Mouse (Mus musculus): ENCODE data around the gene Clip2. TPM values are rescaled to one million over a fixed set of nuclear protein-coding genes. Genes with fewer than 3 reads are reported as not detected.

Gene Clip2
- total RNA-seq, 2 experiments from 2014 or later = 24.7 to 29.6 TPM

DNA sequence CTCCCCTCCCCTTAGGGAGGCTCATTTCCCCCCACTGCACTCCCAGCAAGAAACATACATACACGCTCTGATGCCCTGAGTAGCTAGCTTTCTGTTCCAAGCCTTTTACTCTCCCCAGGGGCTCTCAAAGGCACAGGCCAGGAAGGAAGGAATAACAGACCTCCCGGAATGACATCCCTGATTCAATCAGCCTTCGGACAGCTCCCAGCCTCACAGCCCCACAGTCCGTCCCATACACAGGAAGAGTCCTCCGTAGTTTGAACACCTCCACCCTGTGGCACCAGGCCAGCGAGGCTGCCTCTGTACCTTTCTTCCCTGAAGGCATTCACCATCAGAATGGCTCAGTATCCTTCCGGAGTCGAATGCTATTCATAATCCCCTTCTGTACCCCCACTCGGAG is 23.7 kb downstream of the Clip2 start:
- no peak for DNase-seq (ENCODE audit: low spot score in 2 of 2)

GRCm38 (mm10) chr5:134525971-134526711 is 26.1 kb downstream of the Clip2 start:
- no peak for DNase-seq (ENCODE audit: low spot score in 2 of 2)

- no peak for DNase-seq (ENCODE audit: low spot score in 2 of 2)
Measured at GRCm38 (mm10) chr5:134523728-134524127, 28.5 kb downstream of the Clip2 start.

DNA sequence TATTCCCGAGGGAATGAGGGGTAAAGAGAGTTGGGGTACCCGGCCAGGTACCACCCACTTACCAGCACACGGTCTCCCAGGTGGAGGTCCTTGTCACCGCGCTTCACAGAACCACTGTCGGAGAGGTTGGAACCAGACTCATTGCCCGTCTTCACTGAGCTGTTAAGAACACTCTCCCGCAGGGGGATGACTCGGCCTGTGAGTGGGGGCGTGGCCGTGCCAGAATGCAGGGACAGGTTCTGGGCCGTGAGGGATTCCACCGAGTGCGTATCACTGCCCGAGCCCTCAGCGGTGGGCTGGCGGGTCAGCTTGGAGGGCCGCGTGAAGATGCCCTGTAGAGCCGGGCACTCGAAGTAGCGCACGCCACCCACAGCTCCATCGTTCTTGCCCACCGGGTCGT is 29.7 kb downstream of the Clip2 start:
- DNase-seq (ENCODE audit: low spot score in 2 of 2) = no peak

DNA sequence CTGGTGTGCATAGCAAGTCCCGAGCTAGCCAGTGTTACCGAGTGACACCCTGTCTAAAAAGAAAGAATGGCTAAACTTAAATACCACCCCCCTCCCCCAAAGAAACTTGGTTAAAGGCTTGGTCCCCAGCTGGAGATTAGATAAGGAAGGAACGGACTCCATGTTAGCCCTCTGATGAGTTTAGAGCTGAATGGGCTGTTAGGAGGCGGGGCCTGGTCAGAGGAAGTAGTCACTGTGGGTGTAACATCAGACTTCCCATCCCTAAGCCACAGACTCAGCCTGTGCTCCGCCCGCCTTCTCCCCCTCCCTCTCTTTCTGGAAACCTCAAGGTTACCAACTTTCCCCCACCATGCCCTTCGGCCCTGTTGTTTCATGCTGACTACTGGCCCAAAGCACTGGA is 30.4 kb downstream of the Clip2 start:
- DNase-seq (ENCODE audit: low spot score in 2 of 2) = no peak

DNA sequence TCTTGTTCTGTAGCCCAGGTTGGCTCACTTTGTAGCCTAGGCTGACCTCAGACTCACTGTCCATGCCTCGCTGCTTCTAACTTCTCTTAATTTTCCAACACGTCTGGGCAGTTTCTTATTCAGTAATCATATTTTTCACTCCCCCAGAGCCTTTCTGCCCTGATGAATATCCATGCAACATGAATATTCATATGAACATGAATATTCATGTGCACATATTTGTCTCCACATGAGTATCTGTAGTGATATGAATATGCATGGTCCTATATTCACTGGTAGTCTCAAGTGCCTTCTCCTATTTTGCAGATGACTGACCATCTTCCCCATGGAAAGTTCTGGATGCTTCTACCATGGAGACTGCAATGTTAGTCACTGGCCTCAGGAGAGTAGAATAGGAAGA is 31.1 kb downstream of the Clip2 start:
- DNase-seq (ENCODE audit: low spot score in 2 of 2) = no peak

DNA sequence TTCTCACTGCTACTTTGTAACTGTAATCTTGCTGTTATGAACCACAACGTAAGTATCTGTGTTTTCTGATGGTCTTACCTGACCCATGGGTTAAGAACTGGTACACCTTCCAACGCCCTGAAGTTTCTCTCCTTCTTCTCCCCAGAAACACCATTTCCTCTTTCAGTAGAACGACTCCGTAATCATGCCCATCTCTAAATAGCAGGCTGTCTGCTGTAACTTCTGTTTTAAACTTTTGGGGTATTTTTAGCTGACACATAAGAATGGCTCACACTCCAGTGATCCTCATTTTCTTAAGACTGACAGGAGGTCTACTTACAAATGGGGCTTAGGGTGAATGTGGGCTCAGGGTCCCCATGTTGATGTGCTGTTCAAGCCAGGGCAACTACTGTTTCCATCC is 32.1 kb downstream of the Clip2 start:
- no peak for DNase-seq (ENCODE audit: low spot score in 2 of 2)

GRCm38 (mm10) chr5:134519471-134519870 is 32.8 kb downstream of the Clip2 start:
- DNase-seq (ENCODE audit: low spot score in 2 of 2) = no peak

- DNase-seq (ENCODE audit: low spot score in 2 of 2) = no peak
Measured at GRCm38 (mm10) chr5:134512086-134512485, 40.1 kb downstream of the Clip2 start.

DNA sequence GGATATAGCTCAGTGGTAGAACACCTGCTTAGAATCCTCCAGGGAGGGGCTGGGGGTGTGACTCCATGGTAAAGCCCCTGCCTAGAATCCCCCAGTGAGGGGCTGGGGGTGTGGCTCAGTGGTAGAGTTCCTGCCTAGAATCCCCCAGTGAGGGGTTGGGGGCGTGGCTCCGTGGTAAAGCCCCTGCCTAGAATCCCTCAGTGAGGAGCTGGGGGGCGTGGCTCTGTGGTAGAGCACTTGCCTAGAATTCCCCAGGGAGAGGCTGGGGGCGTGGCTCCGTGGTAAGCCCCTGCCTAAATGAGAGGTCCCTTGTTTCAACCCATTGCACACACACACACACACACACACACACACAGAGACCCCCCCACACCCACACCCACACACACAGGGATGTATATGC is 42.0 kb downstream of the Clip2 start:
- DNase-seq (ENCODE audit: low spot score in 2 of 2) = no peak

GRCm38 (mm10) chr5:134508965-134509364 is 43.3 kb downstream of the Clip2 start:
- no peak for DNase-seq (ENCODE audit: low spot score in 2 of 2)

DNA sequence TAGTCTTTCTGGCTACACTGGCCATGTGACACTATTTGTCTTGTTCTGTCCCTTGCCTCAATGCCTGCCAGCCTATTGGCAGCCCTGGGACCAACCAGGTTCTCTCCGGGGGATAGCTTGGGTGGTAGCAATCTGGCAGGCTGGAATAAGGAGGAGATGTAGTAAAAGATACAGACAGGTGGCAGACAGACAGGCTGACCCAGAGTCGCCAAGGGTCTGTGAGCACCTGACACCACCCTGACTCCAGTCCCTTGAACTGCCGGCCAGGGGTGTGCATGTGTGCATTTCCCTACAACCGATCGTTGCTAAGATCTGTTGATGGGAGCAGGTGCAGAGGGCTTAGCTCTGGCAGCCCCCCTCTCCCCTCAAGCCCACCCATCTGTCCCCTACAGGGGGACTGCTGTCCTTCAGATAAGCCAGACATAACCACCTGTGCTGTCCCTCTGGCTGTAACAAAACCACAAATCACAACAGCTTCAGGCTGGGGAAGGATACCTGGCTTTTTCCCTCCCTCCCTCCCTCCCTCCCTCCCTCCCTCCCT is 44.3 kb downstream of the Clip2 start:
- DNase-seq (ENCODE audit: low spot score in 2 of 2) = no peak

GRCm38 (mm10) chr5:134507307-134507706 is 44.9 kb downstream of the Clip2 start:
- DNase-seq (ENCODE audit: low spot score in 2 of 2) = peak in 1 of 2 experiments; percentile 34

DNA sequence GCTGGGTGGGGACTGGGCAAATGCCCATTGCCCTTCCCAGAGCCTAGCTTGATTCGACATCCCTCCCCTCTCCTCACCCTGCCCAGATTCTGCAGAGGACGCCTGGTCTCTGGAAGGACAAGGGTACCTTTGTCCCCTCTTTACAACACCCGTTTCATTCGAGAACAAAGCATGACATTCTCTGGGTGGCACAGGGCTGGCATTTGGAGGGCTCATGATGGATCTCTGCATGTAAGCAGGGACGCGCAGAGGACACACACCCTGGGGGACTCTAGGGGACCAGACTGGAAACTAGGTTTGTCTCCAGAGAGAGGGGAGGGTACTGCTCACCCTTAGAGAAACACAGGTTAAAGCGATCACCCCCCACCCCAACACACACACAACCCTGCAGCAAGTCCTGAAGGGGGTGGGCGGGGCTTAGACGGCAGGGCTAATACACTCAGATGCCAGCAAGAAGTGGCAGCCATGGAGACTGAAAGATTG is 46.4 kb downstream of the Clip2 start:
- DNase-seq (ENCODE audit: low spot score in 2 of 2) = no peak

- no peak for DNase-seq (ENCODE audit: low spot score in 2 of 2)
Measured at GRCm38 (mm10) chr5:134502591-134502990, 49.6 kb downstream of the Clip2 start.

DNA sequence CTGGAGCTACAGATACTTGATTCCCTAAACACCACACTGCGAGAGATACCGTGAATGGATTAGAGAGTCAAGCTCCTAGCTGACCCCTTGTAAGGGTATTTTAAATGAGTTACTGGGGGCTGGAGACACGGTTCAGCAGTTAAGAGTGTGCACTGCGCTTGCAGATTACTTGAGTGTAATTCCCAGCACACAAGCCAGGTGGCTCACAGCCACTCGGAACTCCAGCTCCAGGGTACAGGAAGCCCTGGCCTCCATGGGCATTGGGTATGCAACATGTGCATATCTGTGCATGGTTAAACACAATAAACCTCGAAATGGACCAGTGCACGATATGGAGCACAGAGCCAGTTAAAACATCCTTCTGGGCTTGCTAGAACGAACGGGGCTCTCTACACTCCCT is 50.8 kb downstream of the Clip2 start:
- no peak for DNase-seq (ENCODE audit: low spot score in 2 of 2)

- DNase-seq (ENCODE audit: low spot score in 2 of 2) = no peak
Measured at GRCm38 (mm10) chr5:134500681-134501080, 51.6 kb downstream of the Clip2 start.

GRCm38 (mm10) chr5:134500062-134500461 is 52.2 kb downstream of the Clip2 start:
- no peak for DNase-seq (ENCODE audit: low spot score in 2 of 2)

- DNase-seq (ENCODE audit: low spot score in 2 of 2) = no peak
Measured at GRCm38 (mm10) chr5:134497026-134497425, 55.2 kb downstream of the Clip2 start.

DNA sequence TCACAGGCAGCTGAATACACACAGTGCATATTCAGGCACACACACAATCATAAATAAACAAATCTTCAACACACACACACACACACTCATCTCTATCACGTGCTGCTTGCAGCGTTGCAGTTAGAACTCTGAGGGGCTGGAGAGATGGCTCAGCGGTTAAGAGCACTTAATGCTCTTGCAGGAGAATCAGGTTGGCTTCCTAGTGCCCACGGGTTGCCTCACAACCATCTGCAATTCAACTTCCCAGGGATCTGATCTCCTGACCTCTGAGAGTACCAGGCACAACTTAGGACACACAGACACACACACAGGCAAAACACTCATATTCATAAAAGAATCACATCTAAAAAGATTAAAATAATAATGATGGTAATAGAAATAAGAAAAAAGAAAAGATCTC is 56.4 kb downstream of the Clip2 start:
- DNase-seq (ENCODE audit: low spot score in 2 of 2) = no peak

GRCm38 (mm10) chr5:134494142-134494541 is 58.1 kb downstream of the Clip2 start:
- DNase-seq (ENCODE audit: low spot score in 2 of 2) = peak; percentile 80 to 85

DNA sequence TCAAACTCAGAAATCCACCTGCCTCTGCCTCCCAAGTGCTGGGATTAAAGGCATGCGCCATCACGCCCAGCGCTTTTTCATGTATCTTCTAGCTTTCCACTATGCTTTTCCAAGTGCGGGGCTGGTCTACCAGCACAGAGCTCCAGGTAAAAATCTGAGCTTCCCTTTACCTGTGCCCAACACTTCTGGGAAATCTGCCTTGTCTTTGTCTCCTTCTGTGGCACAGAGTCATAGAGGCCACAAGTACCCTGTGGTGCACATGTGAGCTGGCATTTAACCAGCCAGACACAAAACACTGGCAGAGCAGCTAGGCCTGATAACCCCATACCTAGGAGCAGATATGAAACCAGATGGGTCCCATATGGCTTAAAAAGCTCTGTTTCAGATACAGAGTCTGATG is 59.3 kb downstream of the Clip2 start:
- DNase-seq (ENCODE audit: low spot score in 2 of 2) = no peak

Measured in adrenal gland, postnatal 4 days (tissue).